Mouse (Mus musculus) natural killer cell, adult 2 months (primary cell): Measurements from ENCODE around the gene Capn10.
"Not testable (repeated sequence)": the region's sequence is repeated elsewhere in the genome, so short reads cannot be mapped to it uniquely, and the experiment has no call there.

Experiments used
- DNase-seq, 2 experiments: peaks; one replicate each; pipeline ENCODE4 v3.0.0; 2022; ENCODE audit warnings: low spot score in 2 of 2

Capn10 gene

DNA sequence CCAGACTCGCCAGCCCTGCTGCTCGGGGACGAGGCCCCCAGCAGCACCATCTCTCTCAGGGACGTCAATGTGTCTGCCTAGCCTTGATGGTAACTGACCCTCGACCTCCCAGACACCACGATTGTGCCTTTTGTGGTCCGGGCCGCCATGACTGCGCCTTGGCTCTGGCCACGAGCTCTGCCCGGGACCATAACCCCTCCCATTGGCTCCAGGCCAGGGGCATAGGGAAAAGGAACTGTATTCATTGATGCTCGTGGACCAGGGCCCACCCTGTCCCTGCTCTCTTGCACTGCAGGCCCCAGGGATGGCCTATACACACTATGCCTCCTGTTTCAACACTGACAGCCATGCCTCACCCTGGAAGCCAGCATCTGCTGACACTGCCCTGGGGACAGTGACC is 14.4 kb upstream of the Capn10 start:
- no peak for DNase-seq

DNA sequence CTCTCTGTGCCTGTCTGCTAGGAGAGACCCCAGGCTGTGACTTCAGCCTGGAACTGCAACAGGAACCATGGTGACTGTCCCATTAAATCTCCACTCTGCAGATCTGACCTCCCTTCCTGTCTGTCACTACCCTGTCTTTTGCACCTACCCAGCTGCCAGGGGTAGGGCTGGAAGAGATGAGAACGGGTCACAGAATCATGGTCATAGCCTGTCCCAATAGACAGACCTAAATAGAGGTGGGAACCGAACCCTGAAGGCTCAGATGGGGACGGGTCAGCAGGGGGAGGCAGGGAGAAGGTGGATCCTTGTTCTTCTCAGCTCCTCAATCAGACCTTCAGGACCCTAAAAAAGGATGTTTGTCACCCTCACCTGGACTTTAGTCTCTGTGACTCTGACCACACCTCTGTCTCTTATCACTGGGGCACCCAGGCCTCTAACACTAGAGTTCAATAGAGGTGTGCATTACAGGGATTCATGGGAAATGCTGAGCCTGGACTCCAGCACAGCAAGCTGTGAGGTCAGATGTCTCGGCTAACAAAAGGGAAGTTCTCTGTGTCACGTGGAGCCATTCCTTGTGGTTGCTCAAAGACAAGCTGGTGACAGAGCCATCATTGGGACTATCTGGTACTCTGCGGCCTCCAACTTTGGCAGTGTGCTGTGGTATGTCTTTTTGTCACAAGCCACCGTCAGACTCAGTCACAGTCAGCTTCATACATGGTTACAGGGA is 13.5 kb upstream of the Capn10 start:
- DNase-seq = no peak

DNA sequence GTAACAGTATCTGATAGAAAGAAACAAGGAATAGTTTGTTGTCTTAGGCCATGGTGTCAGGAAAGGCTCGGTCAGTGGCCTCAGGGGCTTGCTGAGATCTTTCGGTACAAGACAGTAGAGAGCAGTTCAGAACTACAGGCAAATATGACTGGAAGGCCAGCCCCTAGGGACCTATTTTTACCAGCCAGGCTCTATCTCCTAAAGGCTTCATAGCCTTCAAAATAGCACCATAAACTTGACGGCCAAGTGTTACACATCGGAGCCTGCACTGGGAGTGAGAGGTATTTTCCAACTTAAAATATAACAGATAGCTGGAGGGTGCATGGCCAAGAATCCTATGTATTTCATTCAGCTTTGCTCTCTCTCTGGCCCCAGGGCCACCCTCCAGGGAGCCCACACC is 12.7 kb upstream of the Capn10 start:
- no peak for DNase-seq

DNA sequence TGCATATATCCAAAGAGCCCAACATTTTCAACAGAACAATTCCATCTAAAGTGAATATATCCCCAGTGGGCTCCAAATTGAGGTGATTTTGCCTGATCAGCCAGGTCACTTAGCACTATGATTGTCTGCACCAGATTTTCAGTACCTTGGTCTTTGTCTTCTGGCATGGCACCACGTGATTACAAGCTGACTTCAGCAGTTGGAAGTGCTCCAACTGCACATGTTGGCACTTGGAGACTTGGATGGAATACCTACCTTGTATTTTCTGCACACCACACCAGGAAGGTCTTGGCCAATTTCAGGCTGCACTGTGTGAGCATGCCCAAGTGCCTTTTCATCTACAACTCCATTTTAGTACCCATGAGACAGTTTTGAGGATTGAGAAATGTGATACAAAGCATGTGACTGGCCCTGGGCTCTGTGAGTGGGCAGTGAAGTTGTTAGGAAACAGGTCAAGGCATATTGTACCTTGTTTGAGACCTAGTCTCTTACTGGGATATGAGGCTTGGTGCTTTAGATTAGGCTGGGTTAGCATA is 3.9 kb upstream of the Capn10 start:
- no peak for DNase-seq

GRCm38 (mm10) chr1:92933611-92934010 is 565 bp upstream of the Capn10 start:
- DNase-seq = peak in 1 of 2 experiments; percentile 12

- DNase-seq = no peak
Measured at GRCm38 (mm10) chr1:92935054-92935962, 1.1 kb downstream of the Capn10 start.

DNA sequence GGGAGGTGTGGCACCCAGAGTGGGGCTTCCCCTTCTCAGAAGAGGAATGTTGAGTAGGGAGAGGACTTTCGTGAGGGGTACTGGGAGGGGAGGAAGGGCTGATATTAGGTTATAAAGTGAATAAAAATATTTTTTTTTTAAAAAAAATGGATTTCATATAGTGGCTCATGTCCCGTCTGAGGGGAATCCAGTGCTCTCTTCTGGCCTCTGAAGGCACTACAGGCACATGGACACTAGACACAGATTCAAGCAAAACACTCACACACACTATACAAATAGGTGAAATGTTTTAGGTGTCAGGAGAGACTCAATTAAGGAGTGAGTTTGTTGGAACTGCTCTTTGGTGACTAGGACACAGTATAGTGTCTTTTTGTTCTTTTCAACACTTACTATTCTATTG is 1.8 kb downstream of the Capn10 start:
- DNase-seq = no peak

DNA sequence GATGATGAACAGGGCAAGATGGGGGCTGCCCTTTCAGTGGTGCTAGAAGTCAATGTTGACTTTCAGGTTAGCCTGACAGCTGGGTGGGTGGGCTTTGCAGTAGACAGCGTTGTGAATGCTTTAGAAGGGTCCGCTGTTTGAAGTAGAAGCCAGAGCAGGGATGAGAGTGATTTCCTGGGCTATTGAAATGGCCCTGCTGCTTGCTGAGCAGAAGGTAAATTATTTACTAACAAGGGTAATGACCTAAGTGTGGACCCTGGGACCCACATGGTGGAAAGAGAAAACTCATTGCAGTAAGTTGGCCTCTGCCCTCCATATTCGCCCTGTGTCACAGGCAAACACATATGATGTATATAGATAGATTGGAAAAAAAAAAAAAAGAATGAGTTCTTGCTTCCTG is 2.3 kb downstream of the Capn10 start:
- no peak for DNase-seq

- DNase-seq = no peak
Measured at GRCm38 (mm10) chr1:92937797-92938196, 3.6 kb downstream of the Capn10 start.

- no peak for DNase-seq
Measured at GRCm38 (mm10) chr1:92939746-92940145, 5.6 kb downstream of the Capn10 start.

DNA sequence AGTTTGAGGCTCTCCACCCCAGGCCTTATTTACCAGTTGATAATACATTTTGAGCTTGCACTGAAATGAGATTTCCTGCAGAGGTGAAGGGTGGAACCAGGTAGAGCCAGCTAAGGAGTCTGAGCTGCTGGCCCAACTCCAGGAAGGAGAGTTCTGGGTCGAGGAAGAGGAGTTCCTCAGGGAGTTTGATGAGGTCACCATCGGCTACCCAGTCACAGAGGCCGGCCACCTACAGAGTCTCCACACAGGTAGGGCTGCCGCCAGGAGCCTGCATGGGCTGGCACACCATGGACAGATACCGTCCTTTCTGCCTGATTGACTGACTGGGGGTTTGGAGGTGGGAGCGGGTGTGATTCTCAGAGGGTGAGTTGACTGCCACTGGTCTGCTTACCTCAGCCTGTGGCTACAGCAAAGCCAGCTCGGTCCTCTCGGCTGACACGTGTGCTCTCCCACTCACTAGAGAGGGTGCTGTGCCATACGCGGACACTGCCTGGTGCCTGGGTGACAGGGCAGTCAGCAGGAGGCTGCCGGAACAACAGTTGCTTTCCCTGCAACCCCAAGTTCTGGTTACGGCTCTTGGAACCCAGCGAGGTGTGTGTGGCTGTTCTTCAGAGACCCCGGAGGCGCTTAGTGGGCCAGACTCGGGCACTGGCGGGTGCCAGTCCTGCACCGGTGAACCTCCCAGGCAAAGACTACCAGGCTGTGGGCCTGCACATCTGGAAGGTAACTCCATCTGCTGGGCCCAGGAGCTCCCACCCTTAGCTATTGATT is 9.2 kb downstream of the Capn10 start:
- no peak for DNase-seq

GRCm38 (mm10) chr1:92947966-92948365 is 13.8 kb downstream of the Capn10 start:
- DNase-seq = no peak

- no peak for DNase-seq
Measured at GRCm38 (mm10) chr1:92949426-92949825, 15.2 kb downstream of the Capn10 start.

- DNase-seq = no peak
Measured at GRCm38 (mm10) chr1:92950607-92951006, 16.4 kb downstream of the Capn10 start, which contains the start of gene Gpr35. Gene Gpr35, plus strand, starts transcription at chr1:92950865.

- DNase-seq = no peak
Measured at GRCm38 (mm10) chr1:92953641-92954040, 19.5 kb downstream of the Capn10 start.

DNA sequence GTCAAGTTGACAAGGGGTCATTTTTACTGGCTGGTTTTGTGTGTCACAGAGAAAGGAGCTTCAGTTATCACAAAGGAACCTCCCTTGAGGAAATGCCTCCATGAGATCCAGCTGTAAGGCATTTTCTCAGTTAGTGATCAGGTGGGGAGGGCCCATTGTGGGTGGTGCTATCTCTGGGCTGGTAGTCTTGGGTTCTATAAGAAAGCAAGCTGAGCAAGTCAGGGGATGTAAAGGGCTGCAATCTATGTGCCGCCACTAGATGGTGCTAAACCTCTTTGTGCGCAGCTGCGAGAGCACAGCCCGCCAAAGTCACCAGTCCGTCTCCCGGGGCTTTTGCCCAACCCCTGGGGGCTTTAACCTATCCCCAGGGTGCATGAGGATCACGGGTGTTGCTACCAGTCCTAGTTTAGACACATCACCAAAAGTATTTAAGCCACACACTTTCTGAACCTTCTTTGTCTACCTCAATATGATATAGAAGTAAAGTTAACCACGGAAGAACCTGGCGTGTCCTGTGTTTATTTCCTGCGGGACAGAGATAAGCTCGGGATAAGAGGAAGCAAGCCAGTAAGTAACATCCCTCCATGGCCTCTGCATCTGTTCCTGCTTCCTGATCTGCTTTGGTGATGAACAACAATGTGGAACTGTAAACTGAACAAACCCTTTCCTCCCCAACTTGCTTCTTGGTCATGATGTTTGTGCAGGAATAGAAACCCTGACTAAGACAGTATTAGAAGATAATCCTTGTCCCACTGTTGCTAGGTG is 22.6 kb downstream of the Capn10 start:
- peak; percentile 54 to 71 for DNase-seq

DNA sequence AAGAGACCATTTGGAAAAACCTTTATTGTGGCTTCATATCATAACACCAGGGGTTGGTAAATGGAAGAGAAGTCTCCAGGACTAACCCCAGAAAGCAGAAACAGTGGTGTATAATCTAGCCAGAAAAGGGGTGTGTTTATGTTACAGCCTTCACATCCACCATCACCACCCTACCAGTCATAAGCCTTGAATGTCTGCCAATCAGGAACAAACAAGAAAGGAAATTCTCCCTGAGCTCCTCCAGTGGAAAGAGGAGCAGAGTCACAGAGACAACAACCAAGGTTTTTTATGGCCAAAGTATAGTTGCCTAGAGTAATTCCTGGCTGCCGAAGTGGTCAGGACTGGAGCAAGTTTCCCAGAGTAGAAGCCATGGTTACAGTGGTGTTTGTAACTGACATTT is 24.8 kb downstream of the Capn10 start:
- no peak for DNase-seq

- not testable (repeated sequence) for DNase-seq
Measured at GRCm38 (mm10) chr1:92970791-92971190, 36.6 kb downstream of the Capn10 start.

DNA sequence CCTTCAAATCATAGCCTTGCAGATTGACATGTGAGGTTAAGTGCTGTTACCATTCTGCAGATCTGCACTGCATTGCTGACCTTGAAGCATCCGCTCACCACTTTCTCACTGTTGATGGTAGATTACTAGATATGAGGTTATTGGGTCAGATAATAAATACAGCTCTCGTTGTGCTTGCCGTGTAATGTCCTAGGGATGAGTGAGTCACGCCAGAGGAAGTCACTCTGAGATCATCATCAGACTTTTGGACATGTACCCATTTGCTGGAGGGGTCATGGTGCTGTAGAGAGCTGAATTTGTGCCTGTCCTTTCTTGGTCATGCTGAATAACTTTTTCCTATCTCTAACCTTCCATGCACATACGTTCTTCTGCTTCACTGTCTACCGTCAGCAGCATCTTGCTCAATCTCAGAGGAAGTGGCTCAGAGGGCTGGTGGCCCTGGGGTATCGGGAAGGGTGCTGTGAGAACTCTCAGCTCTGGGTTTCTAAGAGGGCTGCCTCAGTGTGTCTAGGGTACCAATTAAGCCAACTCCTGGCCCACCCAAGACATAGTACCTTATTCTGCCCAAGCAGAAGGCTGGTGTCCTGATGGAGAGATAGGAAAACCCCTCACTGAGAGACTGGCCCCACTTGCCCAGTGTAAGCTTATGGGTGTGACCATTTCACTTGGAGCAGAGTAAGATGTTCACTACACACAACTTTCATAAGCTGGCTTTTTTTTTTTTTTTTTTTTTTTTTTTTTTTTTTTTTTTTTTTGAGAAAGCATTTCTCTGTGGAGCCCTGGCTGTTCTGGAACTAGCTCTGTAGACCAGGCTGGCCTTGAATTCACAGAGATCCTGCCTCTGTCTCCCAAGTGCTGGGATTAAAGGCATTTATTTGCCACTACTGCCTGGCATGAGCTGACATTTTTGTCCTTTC is 38.0 kb downstream of the Capn10 start:
- no peak for DNase-seq

DNA sequence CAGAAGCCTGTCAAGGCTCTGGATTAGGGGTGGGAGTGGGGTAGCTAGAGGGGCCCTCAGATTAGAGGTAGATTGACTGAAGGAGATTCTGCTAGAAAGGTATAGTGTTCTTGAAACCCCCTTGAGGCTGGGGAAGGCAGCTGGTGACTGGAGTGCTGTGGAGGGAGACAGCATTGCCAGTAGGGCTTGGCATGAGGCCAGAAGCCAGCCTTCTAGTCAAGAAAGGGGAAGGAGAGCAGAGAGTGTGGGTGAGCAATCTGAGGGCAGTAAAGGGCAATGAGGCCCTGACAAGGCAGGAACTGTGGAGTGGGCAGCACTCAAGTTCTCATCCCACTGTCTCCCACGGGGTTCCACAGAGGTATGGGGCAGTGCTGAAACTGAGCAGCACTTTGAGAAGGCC is 38.7 kb downstream of the Capn10 start:
- DNase-seq = peak in 1 of 2 experiments; percentile 15
